Mouse (Mus musculus): ENCODE results near the gene Cacnb4. TPM values are rescaled to one million over a fixed set of nuclear protein-coding genes. Genes with fewer than 3 reads are reported as not detected.

Cacnb4 gene
- total RNA-seq (2023; ENCODE audit: inconsistent age) = 0.51 to 1.5 TPM (median 1.1 TPM) in 4 replicates

DNA sequence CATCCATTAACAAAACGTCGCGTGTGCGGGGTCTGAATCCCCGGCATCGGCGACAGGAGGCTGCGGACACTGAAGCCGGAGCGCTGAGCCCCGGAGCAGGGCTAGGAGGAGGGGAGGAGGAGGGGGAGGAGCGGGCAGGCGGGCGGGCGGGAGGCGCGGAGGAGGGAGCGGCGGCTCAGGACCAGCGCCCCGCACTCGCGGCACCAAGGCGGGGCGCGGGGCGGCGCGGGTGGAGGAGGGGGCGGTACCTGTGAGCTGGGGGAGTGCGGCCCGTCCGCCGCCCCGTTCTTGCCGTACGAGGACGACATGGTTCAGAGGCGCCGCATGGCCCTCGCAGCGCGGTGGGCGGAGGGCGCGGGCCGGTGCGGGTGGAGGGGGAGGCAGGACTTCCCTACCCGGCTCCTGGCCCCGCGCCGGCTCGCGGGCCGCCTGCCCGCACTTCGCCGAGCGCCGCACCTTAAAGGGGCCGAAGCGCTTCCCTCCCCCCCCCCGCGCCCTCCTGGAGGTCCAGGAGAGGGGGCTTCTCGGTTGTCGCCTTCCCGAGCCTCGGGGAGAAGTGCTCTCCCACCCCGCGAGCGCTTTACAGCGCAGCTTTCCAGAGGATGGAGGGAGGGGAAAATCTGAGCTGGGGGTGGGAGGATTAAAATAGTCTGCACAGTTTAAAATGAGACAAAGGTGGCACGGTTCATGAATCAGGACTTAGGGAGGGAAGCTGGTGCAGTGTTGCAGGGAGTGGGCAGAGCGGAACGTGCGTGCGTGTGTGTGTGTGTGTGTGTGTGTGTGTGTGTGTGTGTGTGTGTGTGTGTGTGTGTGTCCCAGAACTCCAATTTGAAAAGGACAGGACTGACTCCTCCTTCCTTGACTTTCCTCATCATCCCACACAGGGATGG is at the start of gene Cacnb4:
Gene Cacnb4 (minus strand): TSS at position 809 of the 890 bp plus-strand sequence.

GRCm38 (mm10) chr2:52424747-52425522 is 251.7 kb downstream of the Cacnb4 start, which contains the start of gene Arl5a:
TSS of gene Arl5a (minus strand) at chr2:52424901.

DNA sequence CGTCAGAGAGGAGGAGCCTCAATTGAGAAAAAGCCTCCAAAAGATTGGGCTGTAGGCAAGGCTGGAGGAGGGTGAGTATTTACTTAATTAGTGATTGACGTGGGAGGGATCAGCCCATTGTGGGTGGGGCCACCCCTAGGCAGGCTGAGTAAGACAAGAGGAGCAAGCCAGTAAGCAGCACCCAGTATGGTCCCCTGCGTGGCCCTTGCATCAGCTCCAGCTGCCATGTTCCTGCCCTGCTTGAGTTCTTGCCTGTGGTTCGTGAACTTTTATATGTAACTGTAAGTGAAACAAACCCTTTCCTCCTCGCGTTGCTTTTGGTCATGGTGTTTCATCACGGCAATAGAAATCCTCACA is 298.2 kb downstream of the Cacnb4 start, which contains the start of gene Neb:
Gene Neb (minus strand): TSS at position 27 of the 357 bp plus-strand sequence.

Other genes starting within 250 kb of the Cacnb4 start
- gene Stam2, start 65.5 kb upstream of the Cacnb4 start, total RNA-seq (2023; ENCODE audit: inconsistent age) = 26.8 to 28.4 TPM (median 27.5 TPM) in 4 replicates
- gene Fmnl2, start 181.0 kb upstream of the Cacnb4 start, total RNA-seq (2023; ENCODE audit: inconsistent age) = 0.54 to 0.72 TPM (median 0.59 TPM) in 4 replicates